Mouse (Mus musculus): ENCODE results near the gene Saa4.

DNA sequence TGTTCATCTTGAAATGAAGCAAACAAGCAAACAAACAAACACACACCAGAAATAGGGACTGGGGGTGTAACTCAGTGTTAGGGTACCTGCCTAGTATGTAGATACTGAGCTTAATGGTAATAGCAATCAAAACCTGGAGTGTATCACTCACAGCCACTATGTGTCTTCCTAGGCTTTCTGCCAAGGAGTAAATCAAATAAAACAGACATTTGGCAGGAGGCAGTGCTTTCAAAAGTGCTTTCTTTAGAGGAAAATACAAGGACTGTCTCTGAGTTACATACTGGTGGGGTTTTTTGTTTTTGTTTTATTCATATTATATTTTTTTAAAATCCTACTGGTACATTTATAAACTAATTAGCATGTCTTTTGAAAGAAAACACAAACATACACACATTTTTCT, 35.0 kb upstream of the Saa4 start:
- TF ChIP-seq CTCF (conservative IDR thresholded peaks at IDR 0.05; ENCODE audit: low read length) = no peak
- TF ChIP-seq POU5F1 (IDR thresholded peaks at IDR 0.05; ENCODE audit: borderline replicate concordance, low read length) = no peak
- no peak for TF ChIP-seq NANOG (IDR thresholded peaks at IDR 0.05; ENCODE audit: borderline replicate concordance, low read length)

Data from E14TG2a.4 (cell line).